Mouse (Mus musculus): ENCODE data around the gene Fgd1.
A peak's percentile ranks its signal among the peaks of the same experiment; 100 is the strongest.

Fgd1 gene

GRCm38 (mm10) chrX:151045850-151046249, at the start of gene Fgd1:
TSS of gene Fgd1 (plus strand) at chrX:151046150.
- DNase-seq (ENCODE audit: extremely low spot score, low spot score), result no peak

GRCm38 (mm10) chrX:150996775-150997174, 49.2 kb upstream of the Fgd1 start:
- DNase-seq (ENCODE audit: extremely low spot score, low spot score), result no peak

GRCm38 (mm10) chrX:151016938-151017877, 28.7 kb upstream of the Fgd1 start, which contains the start of gene Gnl3l:
TSS of gene Gnl3l (minus strand) at chrX:151017322.
- DNase-seq (ENCODE audit: extremely low spot score, low spot score), result peak; percentile 76

- no peak for DNase-seq (ENCODE audit: extremely low spot score, low spot score)
Measured at GRCm38 (mm10) chrX:151017897-151018296, 28.1 kb upstream of the Fgd1 start.

GRCm38 (mm10) chrX:151018798-151019197, 27.2 kb upstream of the Fgd1 start:
- no peak for DNase-seq (ENCODE audit: extremely low spot score, low spot score)

GRCm38 (mm10) chrX:151031400-151031799, 14.6 kb upstream of the Fgd1 start:
- DNase-seq (ENCODE audit: extremely low spot score, low spot score), result no peak

- no peak for DNase-seq (ENCODE audit: extremely low spot score, low spot score)
Measured at GRCm38 (mm10) chrX:151041223-151041622, 4.7 kb upstream of the Fgd1 start.

- DNase-seq (ENCODE audit: extremely low spot score, low spot score), result no peak
Measured at GRCm38 (mm10) chrX:151046321-151046720, 371 bp downstream of the Fgd1 start.

GRCm38 (mm10) chrX:151046777-151047430, 954 bp downstream of the Fgd1 start:
- peak; percentile 78 for DNase-seq (ENCODE audit: extremely low spot score, low spot score)

GRCm38 (mm10) chrX:151047431-151048058, 1.6 kb downstream of the Fgd1 start:
- DNase-seq (ENCODE audit: extremely low spot score, low spot score), result peak; percentile 72

- DNase-seq (ENCODE audit: extremely low spot score, low spot score), result no peak
Measured at GRCm38 (mm10) chrX:151049661-151050215, 3.8 kb downstream of the Fgd1 start.

- DNase-seq (ENCODE audit: extremely low spot score, low spot score), result no peak
Measured at GRCm38 (mm10) chrX:151050337-151050736, 4.4 kb downstream of the Fgd1 start.

GRCm38 (mm10) chrX:151054489-151054888, 8.5 kb downstream of the Fgd1 start:
- peak; percentile 13 for DNase-seq (ENCODE audit: extremely low spot score, low spot score)

GRCm38 (mm10) chrX:151055559-151055958, 9.6 kb downstream of the Fgd1 start:
- DNase-seq (ENCODE audit: extremely low spot score, low spot score), result no peak

- no peak for DNase-seq (ENCODE audit: extremely low spot score, low spot score)
Measured at GRCm38 (mm10) chrX:151059346-151059745, 13.4 kb downstream of the Fgd1 start.

- DNase-seq (ENCODE audit: extremely low spot score, low spot score), result no peak
Measured at GRCm38 (mm10) chrX:151061615-151062299, 15.8 kb downstream of the Fgd1 start.

- no peak for DNase-seq (ENCODE audit: extremely low spot score, low spot score)
Measured at GRCm38 (mm10) chrX:151066071-151066666, 20.2 kb downstream of the Fgd1 start.

GRCm38 (mm10) chrX:151067876-151068275, 21.9 kb downstream of the Fgd1 start:
- no peak for DNase-seq (ENCODE audit: extremely low spot score, low spot score)

GRCm38 (mm10) chrX:151076007-151076406, 30.1 kb downstream of the Fgd1 start:
- DNase-seq (ENCODE audit: extremely low spot score, low spot score), result no peak

GRCm38 (mm10) chrX:151076941-151077485, 31.1 kb downstream of the Fgd1 start:
- no peak for DNase-seq (ENCODE audit: extremely low spot score, low spot score)

Data from neural tube, embryonic 10.5 days (tissue).